Mouse (Mus musculus): ENCODE measurements around the gene Gm13696. TPM values are rescaled to one million over a fixed set of nuclear protein-coding genes. Genes with fewer than 3 reads are reported as not detected.

Gene Gm13696
- polyA plus RNA-seq, 1 experiment from 2014 or later = not detected

DNA sequence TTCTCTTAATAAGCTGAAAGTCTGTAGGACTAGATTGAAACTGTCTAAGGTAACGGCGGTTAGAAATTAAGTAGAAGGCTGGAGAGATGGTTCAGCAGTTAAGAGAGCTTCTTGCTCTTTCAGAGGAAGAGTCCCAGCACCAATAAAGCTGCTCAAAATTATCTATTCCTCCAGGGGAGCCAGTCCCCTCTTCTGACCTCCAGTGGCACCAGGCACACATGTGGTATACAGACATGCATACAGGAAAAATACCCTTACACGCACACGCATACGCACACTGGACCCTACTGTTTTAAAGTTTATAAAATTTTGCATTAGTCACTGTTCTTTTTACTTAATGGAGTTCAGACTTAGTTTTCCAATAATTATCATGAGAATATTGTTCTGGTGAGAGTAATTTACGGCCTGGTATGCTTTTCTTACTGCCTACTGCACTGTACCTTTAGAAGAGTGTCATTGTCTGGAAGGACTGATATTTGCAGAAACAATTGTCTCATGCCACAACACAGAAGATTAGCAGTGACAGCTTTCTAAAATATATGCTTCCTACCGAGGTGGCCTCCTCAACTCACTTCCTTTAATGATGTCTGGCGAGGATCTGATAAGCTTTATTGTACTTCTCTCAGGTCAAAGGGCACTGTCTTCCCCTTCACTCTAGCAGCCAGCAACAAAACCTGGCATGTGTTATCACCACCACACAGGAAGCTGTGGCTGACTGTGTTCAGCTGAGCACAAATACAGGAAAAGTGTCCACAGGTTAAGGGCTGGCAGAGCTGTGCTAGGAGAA lies 46.8 kb downstream of the Gm13696 start:
- ATAC-seq (ENCODE audit: insufficient read depth, low FRiP score, low TSS enrichment) = no peak
- no peak overlapping the region for H3K4me3 ChIP-seq (ENCODE audit: low read depth, low read length)
- 76% methylated on average over 8 of the region's 8 CpGs for WGBS
- no peak for DNase-seq (ENCODE audit: low spot score)
- H3K9me3 ChIP-seq (ENCODE audit: control insufficient read depth, low read length) = no peaks in the 10 kb centered on the region
- H3K27ac ChIP-seq (ENCODE audit: low read depth, low read length) = no peak overlapping the region
- H3K27me3 ChIP-seq (ENCODE audit: control insufficient read depth, insufficient read depth, low read length) = no peaks in the 10 kb centered on the region
- no peak overlapping the region for H3K9ac ChIP-seq (ENCODE audit: low read length)
- H3K36me3 ChIP-seq (ENCODE audit: control insufficient read depth, insufficient read depth, low read length) = no peaks in the 10 kb centered on the region
- H3K4me1 ChIP-seq (ENCODE audit: control insufficient read depth, insufficient read depth, low read length) = no peaks in the 10 kb centered on the region
- no peak overlapping the region for H3K4me2 ChIP-seq (ENCODE audit: low read depth)

DNA sequence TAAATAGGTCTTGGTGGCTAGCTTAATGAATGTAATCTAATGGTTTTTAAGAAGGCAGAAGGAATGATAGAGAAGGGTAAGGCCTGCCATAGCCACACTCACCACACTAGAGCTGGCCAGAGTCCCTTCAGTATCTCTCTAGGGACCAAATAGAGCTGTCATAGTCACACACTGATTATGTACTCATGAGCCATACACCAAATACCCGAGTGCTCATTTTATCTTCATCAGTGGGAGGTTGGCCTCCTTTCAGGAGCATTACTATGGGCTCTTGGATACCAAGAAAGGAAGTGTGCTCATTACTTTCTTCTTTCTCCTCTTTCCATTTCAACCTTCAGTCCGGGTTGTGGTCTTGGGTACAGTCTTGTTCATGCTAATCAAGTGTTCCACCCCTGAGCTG lies 49.0 kb downstream of the Gm13696 start:
- ATAC-seq (ENCODE audit: insufficient read depth, low FRiP score, low TSS enrichment) (no peak), DNase-seq (ENCODE audit: low spot score) (no peak)
- Histone ChIP-seq H3K4me2 (ENCODE audit: low read depth) (no peak overlapping the region), H3K9me3 (ENCODE audit: control insufficient read depth, low read length) (no peaks in the 10 kb centered on the region), H3K27ac (ENCODE audit: low read depth, low read length) (no peak overlapping the region), H3K9ac (ENCODE audit: low read length) (no peak overlapping the region), H3K4me3 (ENCODE audit: low read depth, low read length) (no peak overlapping the region), H3K4me1 (ENCODE audit: control insufficient read depth, insufficient read depth, low read length) (no peaks in the 10 kb centered on the region), H3K27me3 (ENCODE audit: control insufficient read depth, insufficient read depth, low read length) (no peaks in the 10 kb centered on the region), H3K36me3 (ENCODE audit: control insufficient read depth, insufficient read depth, low read length) (no peaks in the 10 kb centered on the region)
- WGBS = 82% methylated on average over 2 of the region's 2 CpGs

DNA sequence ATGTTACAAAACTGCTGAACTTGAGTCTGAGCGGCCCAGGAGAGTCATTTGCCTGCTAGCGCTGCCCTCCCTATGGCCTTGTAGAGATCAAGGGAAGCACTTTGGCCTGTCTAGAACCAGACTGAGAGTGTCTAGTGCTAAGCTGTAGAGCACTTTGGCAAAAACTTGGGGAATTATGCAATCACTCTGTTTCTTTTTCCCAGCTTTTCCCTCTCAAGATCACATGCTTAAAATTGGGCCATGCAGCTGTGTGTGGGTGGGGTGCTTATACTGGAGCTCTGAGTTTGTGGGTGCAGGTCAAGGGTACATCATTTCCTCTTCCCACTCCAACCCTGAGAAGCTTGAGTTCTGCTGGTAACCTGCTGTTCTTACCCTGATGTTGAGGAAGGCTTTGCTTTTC lies 50.0 kb downstream of the Gm13696 start:
- WGBS = 80% methylated on average over 2 of the region's 2 CpGs
- Histone ChIP-seq H3K4me2 (ENCODE audit: low read depth) (no peak overlapping the region), H3K27me3 (ENCODE audit: control insufficient read depth, insufficient read depth, low read length) (no peaks in the 10 kb centered on the region), H3K9me3 (ENCODE audit: control insufficient read depth, low read length) (no peaks in the 10 kb centered on the region), H3K9ac (ENCODE audit: low read length) (no peak overlapping the region), H3K27ac (ENCODE audit: low read depth, low read length) (no peak overlapping the region), H3K4me1 (ENCODE audit: control insufficient read depth, insufficient read depth, low read length) (no peaks in the 10 kb centered on the region), H3K36me3 (ENCODE audit: control insufficient read depth, insufficient read depth, low read length) (no peaks in the 10 kb centered on the region), H3K4me3 (ENCODE audit: low read depth, low read length) (no peak overlapping the region)
- DNase-seq (ENCODE audit: low spot score) (no peak), ATAC-seq (ENCODE audit: insufficient read depth, low FRiP score, low TSS enrichment) (no peak)

DNA sequence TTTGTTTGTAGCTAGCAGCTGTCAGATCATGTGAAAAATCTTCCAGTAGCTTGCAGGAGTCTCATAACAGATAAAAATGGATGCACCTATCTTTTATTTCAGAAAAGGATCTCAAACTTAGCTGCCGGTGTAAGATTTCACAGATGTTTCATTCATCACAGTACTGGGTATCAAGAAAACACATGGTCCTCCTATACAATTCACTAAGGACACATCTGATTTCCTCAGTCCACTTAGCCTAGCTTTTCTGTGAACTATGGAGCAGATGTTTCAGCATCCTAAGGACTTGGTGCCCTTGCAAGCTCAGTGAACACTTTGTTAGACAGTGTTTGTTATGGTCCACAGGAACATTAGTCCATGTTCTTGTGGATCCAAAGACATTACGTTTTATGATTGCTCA lies 50.4 kb downstream of the Gm13696 start:
- H3K9ac ChIP-seq (ENCODE audit: low read length) = no peak overlapping the region
- no peaks in the 10 kb centered on the region for H3K9me3 ChIP-seq (ENCODE audit: control insufficient read depth, low read length)
- no peak overlapping the region for H3K4me2 ChIP-seq (ENCODE audit: low read depth)
- H3K27me3 ChIP-seq (ENCODE audit: control insufficient read depth, insufficient read depth, low read length) = no peaks in the 10 kb centered on the region
- no peaks in the 10 kb centered on the region for H3K4me1 ChIP-seq (ENCODE audit: control insufficient read depth, insufficient read depth, low read length)
- H3K4me3 ChIP-seq (ENCODE audit: low read depth, low read length) = no peak overlapping the region
- no peaks in the 10 kb centered on the region for H3K36me3 ChIP-seq (ENCODE audit: control insufficient read depth, insufficient read depth, low read length)
- no peak for ATAC-seq (ENCODE audit: insufficient read depth, low FRiP score, low TSS enrichment)
- WGBS = 74% methylated on average over 2 of the region's 2 CpGs
- no peak for DNase-seq (ENCODE audit: low spot score)
- H3K27ac ChIP-seq (ENCODE audit: low read depth, low read length) = no peak overlapping the region

Other genes starting within 250 kb of the Gm13696 start
- gene Itgav, start 248.7 kb upstream of the Gm13696 start, polyA plus RNA-seq (2014; fragmentation: Nextera tagmentation; extraction: Ambion mirVana) = 46.7 and 55.8 TPM in 2 replicates
- 64.0 and 73.0 TPM in 2 replicates for gene Fam171b, start 160.5 kb upstream of the Gm13696 start, polyA plus RNA-seq (2014; fragmentation: Nextera tagmentation; extraction: Ambion mirVana)
- not detected in 2 replicates for gene Zswim2, start 31.9 kb upstream of the Gm13696 start, polyA plus RNA-seq (2014; fragmentation: Nextera tagmentation; extraction: Ambion mirVana)
- not detected in 2 replicates for gene Gm13698, start 17.4 kb upstream of the Gm13696 start, polyA plus RNA-seq (2014; fragmentation: Nextera tagmentation; extraction: Ambion mirVana)
- gene Gm13693, start 11.6 kb upstream of the Gm13696 start, polyA plus RNA-seq (2014; fragmentation: Nextera tagmentation; extraction: Ambion mirVana) = not detected in 2 replicates
- gene Gm13695, start 5.8 kb upstream of the Gm13696 start, polyA plus RNA-seq (2014; fragmentation: Nextera tagmentation; extraction: Ambion mirVana) = not detected in 2 replicates
- gene Gm13694, start 5.8 kb downstream of the Gm13696 start, polyA plus RNA-seq (2014; fragmentation: Nextera tagmentation; extraction: Ambion mirVana) = not detected in 2 replicates
- not detected in 2 replicates for gene Gm13697, start 11.6 kb downstream of the Gm13696 start, polyA plus RNA-seq (2014; fragmentation: Nextera tagmentation; extraction: Ambion mirVana)
- not detected in 2 replicates for gene Gm13691, start 17.4 kb downstream of the Gm13696 start, polyA plus RNA-seq (2014; fragmentation: Nextera tagmentation; extraction: Ambion mirVana)

Measured in neural tube, embryonic 11.5 days (tissue).